Comparison of ENCODE assay signal across 17 mouse cellular contexts in the genomic region with DNA sequence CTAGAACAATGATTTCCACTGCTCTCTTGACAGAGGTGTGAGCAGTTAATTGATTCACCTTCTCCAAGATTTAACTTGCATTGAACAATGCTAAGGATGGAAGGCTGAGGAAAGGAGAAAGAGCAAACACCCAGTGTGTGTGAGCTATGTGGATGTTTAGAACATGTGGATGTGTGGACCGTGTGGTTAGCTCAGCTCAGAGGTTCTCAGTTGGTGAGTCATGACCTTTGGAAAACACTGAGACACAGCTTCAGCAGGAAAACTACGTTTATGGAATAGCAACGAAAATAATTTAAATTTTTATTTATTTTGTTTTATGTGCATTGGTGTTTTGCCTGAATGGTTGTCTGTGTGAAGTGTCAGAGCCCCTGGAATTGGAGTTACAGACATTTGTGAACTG. TPM values are rescaled to one million over a fixed set of nuclear protein-coding genes. Genes with fewer than 3 reads are reported as not detected.
"Had no signal": no experiment of that assay in that cellular context is flagged by ENCODE, and none has a peak within 500 bp of the region (broad histone marks: within the 10 kb centered on the region; RNA-seq: fewer than 3 reads in every experiment).

No protein-coding gene starts in this region.

- H3K27ac ChIP-seq: lung, embryonic 15.5 days; macrophage; midbrain, embryonic 13.5 days; midbrain, embryonic 15.5 days; neural tube, embryonic 12.5 days had no signal

- H3K27me3 ChIP-seq: lung, embryonic 15.5 days; midbrain, embryonic 13.5 days; midbrain, embryonic 15.5 days; neural tube, embryonic 12.5 days had no signal

- H3K4me2 ChIP-seq: lung, embryonic 15.5 days; midbrain, embryonic 11.5 days; midbrain, embryonic 13.5 days; midbrain, embryonic 15.5 days; neural tube, embryonic 12.5 days had no signal

- ATAC-seq: liver, postnatal 0 days; lung, postnatal 0 days; midbrain, embryonic 13.5 days; midbrain, embryonic 15.5 days had no signal

- H3K36me3 ChIP-seq: lung, embryonic 15.5 days; midbrain, embryonic 13.5 days; midbrain, embryonic 15.5 days; neural tube, embryonic 12.5 days had no signal

- DNase-seq: liver, postnatal 0 days; lung, adult 2 months; lung, postnatal 14 days; lung, postnatal 36 days; right cerebral cortex, postnatal 14 days; thymus, adult 18-20 months; thymus, postnatal 25 days; thymus, postnatal 4 days had no signal

- H3K9me3 ChIP-seq: lung, embryonic 15.5 days; megakaryocyte, embryonic 14.5 days; midbrain, embryonic 13.5 days; midbrain, embryonic 15.5 days; neural tube, embryonic 12.5 days had no signal

- H3K9ac ChIP-seq: liver, postnatal 0 days; lung, embryonic 15.5 days; midbrain, embryonic 13.5 days; midbrain, embryonic 15.5 days; neural tube, embryonic 12.5 days had no signal

- H3K4me3 ChIP-seq: lung, embryonic 15.5 days; megakaryocyte, embryonic 14.5 days; midbrain, embryonic 13.5 days; midbrain, embryonic 15.5 days; neural tube, embryonic 12.5 days had no signal

RNA-seq across cellular contexts. Expression of a gene that starts 40.0 kb away (rescaled TPM):
- total RNA-seq: neutrophil, adult 5-6 weeks had no signal
